In genomic region chr1:36090722-36091110, GRCm38 (mm10) we compare ENCODE assay signal across 10 mouse cellular contexts. TPM values are rescaled to one million over a fixed set of nuclear protein-coding genes. Genes with fewer than 3 reads are reported as not detected.
A peak's percentile ranks its signal among the peaks of the same experiment; 100 is the strongest.
DNase-seq lines count a peak whose midpoint lies in the region; ATAC-seq and TF ChIP-seq lines count a peak whose summit lies in the region.
"Had no signal": no experiment of that assay in that cellular context is flagged by ENCODE, and none has a peak within 500 bp of the region (broad histone marks: within the 10 kb centered on the region; RNA-seq: fewer than 3 reads in every experiment).

No protein-coding gene starts in this region.

- peaks cover 40% of the 10 kb centered on the region for H3K4me1 ChIP-seq in forebrain, embryonic 12.5 days
- H3K4me1 ChIP-seq in forebrain, embryonic 11.5 days (replicated peaks; ENCODE audit: control insufficient read depth, insufficient read depth, low read length), result peaks cover 8% of the 10 kb centered on the region; the same call in 1 of the 2 replicates
- peaks cover 9% of the 10 kb centered on the region; the same call in 1 of the 2 replicates for H3K4me1 ChIP-seq in lung, embryonic 14.5 days (ENCODE audit: insufficient read depth)

- H3K27me3 ChIP-seq in forebrain, embryonic 12.5 days, result no peaks in the 10 kb centered on the region
- H3K27me3 ChIP-seq in forebrain, embryonic 11.5 days (ENCODE audit: control insufficient read depth, insufficient read depth, low read length), result no peaks in the 10 kb centered on the region
- no peaks in the 10 kb centered on the region for H3K27me3 ChIP-seq in lung, embryonic 14.5 days (ENCODE audit: insufficient read depth, low read length)
- H3K27me3 ChIP-seq: Patski had no signal

- WGBS in forebrain, embryonic 12.5 days, result 85% methylated on average over 4 of the region's 4 CpGs
- 80% methylated on average over 4 of the region's 4 CpGs for WGBS in forebrain, embryonic 11.5 days
- WGBS in lung, embryonic 14.5 days, result 88% methylated on average over 4 of the region's 4 CpGs

- no peak for TF ChIP-seq CTCF in lung, embryonic 14.5 days (IDR thresholded peaks at IDR 0.05; ENCODE audit: low read depth)

- no peak overlapping the region for H3K4me3 ChIP-seq in forebrain, embryonic 12.5 days (replicated peaks)
- no peak overlapping the region for H3K4me3 ChIP-seq in forebrain, embryonic 11.5 days (ENCODE audit: low read depth, low read length)
- H3K4me3 ChIP-seq in lung, embryonic 14.5 days (ENCODE audit: low read depth, low read length), result no peak overlapping the region

- H3K9ac ChIP-seq in forebrain, embryonic 12.5 days, result no peak overlapping the region
- no peak overlapping the region for H3K9ac ChIP-seq in forebrain, embryonic 11.5 days (ENCODE audit: low read length)
- H3K9ac ChIP-seq in lung, embryonic 14.5 days, result no peak overlapping the region

- ATAC-seq in forebrain, embryonic 12.5 days (ENCODE audit: low FRiP score), result peak; percentile 28; the same call in 1 of the 2 replicates
- ATAC-seq in forebrain, embryonic 11.5 days (replicated peaks; ENCODE audit: low FRiP score), result no peak; the same call in 1 of the 2 replicates
- peak; percentile 28; the same call in 1 of the 2 replicates for ATAC-seq in lung, embryonic 14.5 days (ENCODE audit: insufficient read depth)
- ATAC-seq in erythroid progenitor cell, adult 5-6 weeks (replicated peaks; ENCODE audit: low FRiP score, poor library complexity, severe bottlenecking), result peak; percentile 40
- peak; percentile 7 for ATAC-seq in megakaryocyte progenitor cell, adult 5-6 weeks (replicated peaks; ENCODE audit: poor library complexity)

- H3K9me3 ChIP-seq in forebrain, embryonic 12.5 days, result peaks cover 2% of the 10 kb centered on the region; the same call in 1 of the 2 replicates
- H3K9me3 ChIP-seq in forebrain, embryonic 11.5 days (ENCODE audit: control insufficient read depth, low read length), result no peaks in the 10 kb centered on the region
- no peaks in the 10 kb centered on the region for H3K9me3 ChIP-seq in lung, embryonic 14.5 days (ENCODE audit: low read depth, low read length)

- peaks cover 30% of the 10 kb centered on the region for H3K36me3 ChIP-seq in forebrain, embryonic 12.5 days (replicated peaks)
- H3K36me3 ChIP-seq in forebrain, embryonic 11.5 days (ENCODE audit: control insufficient read depth, insufficient read depth, low read length), result no peaks in the 10 kb centered on the region; the same call in 1 of the 2 replicates
- peaks cover 24% of the 10 kb centered on the region for H3K36me3 ChIP-seq in lung, embryonic 14.5 days (ENCODE audit: insufficient read depth)

- DNase-seq in forebrain, embryonic 11.5 days (ENCODE audit: low spot score), result no peak
- no peak for DNase-seq in lung, embryonic 14.5 days
- DNase-seq in lung, postnatal 4 days, result no peak
- DNase-seq in frontal cortex, adult 2 months (ENCODE audit: extremely low spot score in 1 of 2, low spot score in 1 of 2), result no peak
- no peak for DNase-seq in cerebellum, adult 11-12 months
- DNase-seq: gastrocnemius, postnatal 36 days had no signal

- no peak overlapping the region for H3K27ac ChIP-seq in forebrain, embryonic 12.5 days
- H3K27ac ChIP-seq in forebrain, embryonic 11.5 days (ENCODE audit: low read depth, low read length), result no peak overlapping the region
- peak overlapping the region; percentile 64; the same call in 1 of the 2 replicates for H3K27ac ChIP-seq in lung, embryonic 14.5 days (ENCODE audit: low read depth)

- no peak overlapping the region for H3K4me2 ChIP-seq in forebrain, embryonic 12.5 days
- H3K4me2 ChIP-seq in forebrain, embryonic 11.5 days (ENCODE audit: low read depth, low read length, severe bottlenecking), result no peak overlapping the region
- H3K4me2 ChIP-seq in lung, embryonic 14.5 days, result no peak overlapping the region

RNA-seq across cellular contexts. Expression of gene Hs6st1, which starts 22.5 kb away (rescaled TPM):
- polyA plus RNA-seq in forebrain, embryonic 12.5 days (2016; fragmentation: Nextera tagmentation; extraction: Ambion mirVana), result 5.1 and 8.4 TPM in 2 replicates
- polyA plus RNA-seq in forebrain, embryonic 11.5 days (2014; fragmentation: Nextera tagmentation; extraction: Ambion mirVana), result 14.9 and 17.3 TPM in 2 replicates
- 14.2 and 16.2 TPM in 2 replicates for polyA plus RNA-seq in lung, embryonic 14.5 days (2014; fragmentation: Nextera tagmentation; extraction: Ambion mirVana)
- total RNA-seq in erythroid progenitor cell, adult 5-6 weeks (2015; ENCODE audit: low replicate concordance), result 205 and 226 TPM in 2 replicates
- 148 and 153 TPM in 2 replicates for total RNA-seq in erythroid progenitor cell, adult 5-6 weeks (2017; ENCODE audit: low replicate concordance)
- total RNA-seq in megakaryocyte progenitor cell, adult 5-6 weeks (2015), result 12.6 and 17.7 TPM in 2 replicates
- 7.3 and 10.0 TPM in 2 replicates for total RNA-seq in megakaryocyte progenitor cell, adult 5-6 weeks (2017)
- polyA plus RNA-seq in frontal cortex, adult 2 months (2012; rRNA removed), result 44.8 and 44.9 TPM in 2 replicates
